Mouse (Mus musculus): Measurements from ENCODE around the gene Olfr1174-ps.

Gene Olfr1174-ps

DNA sequence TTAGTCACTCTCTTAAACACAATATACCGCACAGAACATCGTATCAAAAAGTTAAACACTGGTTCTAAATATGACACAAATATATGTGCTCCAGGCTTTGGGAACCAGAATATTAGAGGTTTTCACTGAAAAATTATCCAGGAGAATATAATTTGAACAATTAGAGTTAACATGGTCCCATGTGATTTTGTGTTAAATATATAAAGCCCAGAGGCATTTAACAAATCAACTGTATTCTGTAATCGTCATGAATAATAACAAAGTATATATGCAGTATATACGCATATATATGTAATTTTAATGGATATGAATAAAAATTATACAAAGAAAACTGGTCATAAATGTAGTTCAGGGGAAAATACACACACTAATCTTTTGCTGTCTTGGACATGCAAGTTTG is at the start of gene Olfr1174-ps:
Gene Olfr1174-ps (minus strand): TSS at position 101 of the 400 bp plus-strand sequence.
- DNase-seq (ENCODE audit: low spot score): no peak

DNA sequence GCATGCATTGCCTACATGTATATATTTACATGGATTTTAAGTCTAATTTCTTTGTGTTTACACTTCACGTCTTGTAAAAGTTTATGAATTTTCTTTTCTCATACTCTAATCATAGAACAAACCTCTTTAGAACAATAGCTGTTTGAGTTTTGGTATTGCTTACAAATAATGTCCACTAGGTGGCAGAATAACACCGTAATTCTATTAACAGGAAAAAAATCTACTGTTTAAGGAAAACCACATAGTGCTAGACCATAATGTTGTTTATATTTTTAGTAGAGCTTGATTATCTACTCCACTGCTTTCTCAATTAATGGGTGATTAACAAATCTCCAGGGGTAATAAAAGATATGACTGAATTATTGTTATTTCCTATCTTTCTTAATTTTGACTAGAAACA is 41.4 kb upstream of the Olfr1174-ps start:
- DNase-seq (ENCODE audit: low spot score): no peak

DNA sequence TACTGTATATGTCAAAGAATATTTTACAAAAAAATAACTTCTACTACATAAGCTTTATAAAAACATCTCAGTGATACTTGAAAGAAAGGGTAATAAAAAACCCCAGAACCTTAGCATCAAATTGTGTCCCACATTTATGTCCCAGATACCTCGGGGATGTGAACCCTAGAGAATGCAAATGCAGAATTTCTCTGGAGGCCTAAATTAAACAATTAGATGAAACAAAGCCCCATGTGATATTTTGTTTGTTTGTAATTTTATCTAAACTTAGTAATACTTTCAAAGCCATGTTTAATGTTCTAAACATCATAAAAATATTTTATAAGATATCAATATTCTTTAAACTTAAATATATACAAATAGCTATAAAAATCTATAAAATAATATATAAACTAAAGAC is 31.5 kb upstream of the Olfr1174-ps start, which contains the start of gene Olfr1177-ps:
Gene Olfr1177-ps (minus strand): TSS at position 101 of the 400 bp plus-strand sequence.
- no peak for DNase-seq (ENCODE audit: low spot score)

- DNase-seq (ENCODE audit: low spot score): no peak
These were observed 21.5 kb upstream of the Olfr1174-ps start, which contains the start of gene Olfr1176 for GRCm38 (mm10) chr2:88336421-88336820. TSS of gene Olfr1176 (plus strand) at chr2:88336721.

DNA sequence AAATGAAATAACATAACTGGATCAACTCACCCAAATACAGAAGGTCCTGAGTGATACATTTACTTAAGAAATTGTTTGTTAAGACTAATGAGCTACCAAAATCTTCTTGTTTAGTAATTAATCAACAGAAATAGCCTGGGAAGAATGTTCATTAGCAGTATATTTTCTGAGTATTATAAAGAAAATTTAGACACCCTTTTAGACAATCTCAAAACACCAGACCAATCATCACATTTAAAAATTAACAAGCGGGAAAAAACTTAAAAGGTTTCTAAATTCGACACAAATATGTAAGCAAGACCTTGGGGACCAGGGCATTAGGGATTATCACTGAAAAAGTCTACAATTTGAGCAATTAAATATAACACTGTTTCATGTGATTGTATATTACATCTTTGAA is 12.2 kb upstream of the Olfr1174-ps start, which contains the start of gene Olfr1175-ps:
Gene Olfr1175-ps (minus strand): TSS at position 101 of the 400 bp plus-strand sequence.
- DNase-seq (ENCODE audit: low spot score): no peak

GRCm38 (mm10) chr2:88279775-88280174 is 35.2 kb downstream of the Olfr1174-ps start, which contains the start of gene Olfr1173:
TSS of gene Olfr1173 (minus strand) at chr2:88279875.
- no peak for DNase-seq (ENCODE audit: low spot score)

Measured in urinary bladder, postnatal 14 days (tissue).